Mouse (Mus musculus) liver, postnatal 0 days (tissue): Measurements from ENCODE around the gene Rpl28.

Experiments
- CTCF ChIP-seq: sonication (generic); IDR thresholded peaks from 2 replicates; pipeline ENCODE4 v1.5.1; 2016; ENCODE audit warnings: antibody characterized with exemption, low read depth
- EP300 ChIP-seq: IDR thresholded peaks from 2 replicates; pipeline ENCODE4 v1.6.1; 2016; ENCODE audit warnings: antibody characterized with exemption, low read depth, mild to moderate bottlenecking

- no peak for TF ChIP-seq EP300
- TF ChIP-seq CTCF: no peak
Measured at GRCm38 (mm10) chr7:4782130-4782529, 10.5 kb upstream of the Rpl28 start.
